Mouse (Mus musculus) CH12.LX (cell line): ENCODE results near the gene Artn.

ENCODE experiments used
- CHD1 ChIP-seq: IDR thresholded peaks from 2 replicates; pipeline ENCODE4 v1.6.1; 2012; ENCODE audit warnings: low read depth, low read length, improper control_type of control experiment, inconsistent platforms
- CHD2 ChIP-seq: IDR thresholded peaks from 2 replicates; pipeline ENCODE4 v1.6.1; 2011; ENCODE audit warnings: low read length, improper control_type of control experiment
- CTCF ChIP-seq, 2 experiments: IDR thresholded peaks in 1 of 2; conservative IDR thresholded peaks in 1 of 2; 2 replicates each; pipeline ENCODE4 v1.5.1; 2011 to 2012; ENCODE audit warnings: low read depth in 2 of 2, low read length in 2 of 2, improper control_type of control experiment in 1 of 2, inconsistent platforms in 1 of 2, mild to moderate bottlenecking in 1 of 2, moderate library complexity in 1 of 2
- EP300 ChIP-seq: IDR thresholded peaks from 2 replicates; pipeline ENCODE4 v1.6.1; 2011; ENCODE audit warnings: low read length, improper control_type of control experiment
- GABPA ChIP-seq: IDR thresholded peaks from 2 replicates; pipeline ENCODE4 v1.6.1; 2012; ENCODE audit warnings: low read depth, low read length, improper control_type of control experiment, inconsistent platforms; ENCODE audit not compliant: insufficient replicate concordance
- HCFC1 ChIP-seq: IDR thresholded peaks from 2 replicates; pipeline ENCODE4 v1.6.1; 2012; ENCODE audit warnings: low read depth, mild to moderate bottlenecking, inconsistent platforms, low read length, improper control_type of control experiment
- KAT2A ChIP-seq: IDR thresholded peaks from 2 replicates; pipeline ENCODE4 v1.6.1; 2012; ENCODE audit warnings: low read length, improper control_type of control experiment, inconsistent platforms; ENCODE audit not compliant: insufficient replicate concordance
- MAFK ChIP-seq: IDR thresholded peaks from 2 replicates; pipeline ENCODE4 v1.6.1; 2011; ENCODE audit warnings: low read length, improper control_type of control experiment; ENCODE audit not compliant: insufficient replicate concordance
- POLR2A ChIP-seq: IDR thresholded peaks from 2 replicates; pipeline ENCODE4 v1.6.1; 2011; ENCODE audit warnings: low read depth, mild to moderate bottlenecking, improper control_type of control experiment, low read length
- SIN3A ChIP-seq: IDR thresholded peaks from 2 replicates; pipeline ENCODE4 v1.6.1; 2012; ENCODE audit warnings: low read length, improper control_type of control experiment, inconsistent platforms
- USF2 ChIP-seq: conservative IDR thresholded peaks from 2 replicates; pipeline ENCODE4 v1.6.1; 2011; ENCODE audit warnings: low read depth, low read length, improper control_type of control experiment
- ZC3H11A ChIP-seq: IDR thresholded peaks from 2 replicates; pipeline ENCODE4 v1.6.1; 2012; ENCODE audit warnings: low read depth, mild to moderate bottlenecking, inconsistent platforms, low read length, improper control_type of control experiment

DNA sequence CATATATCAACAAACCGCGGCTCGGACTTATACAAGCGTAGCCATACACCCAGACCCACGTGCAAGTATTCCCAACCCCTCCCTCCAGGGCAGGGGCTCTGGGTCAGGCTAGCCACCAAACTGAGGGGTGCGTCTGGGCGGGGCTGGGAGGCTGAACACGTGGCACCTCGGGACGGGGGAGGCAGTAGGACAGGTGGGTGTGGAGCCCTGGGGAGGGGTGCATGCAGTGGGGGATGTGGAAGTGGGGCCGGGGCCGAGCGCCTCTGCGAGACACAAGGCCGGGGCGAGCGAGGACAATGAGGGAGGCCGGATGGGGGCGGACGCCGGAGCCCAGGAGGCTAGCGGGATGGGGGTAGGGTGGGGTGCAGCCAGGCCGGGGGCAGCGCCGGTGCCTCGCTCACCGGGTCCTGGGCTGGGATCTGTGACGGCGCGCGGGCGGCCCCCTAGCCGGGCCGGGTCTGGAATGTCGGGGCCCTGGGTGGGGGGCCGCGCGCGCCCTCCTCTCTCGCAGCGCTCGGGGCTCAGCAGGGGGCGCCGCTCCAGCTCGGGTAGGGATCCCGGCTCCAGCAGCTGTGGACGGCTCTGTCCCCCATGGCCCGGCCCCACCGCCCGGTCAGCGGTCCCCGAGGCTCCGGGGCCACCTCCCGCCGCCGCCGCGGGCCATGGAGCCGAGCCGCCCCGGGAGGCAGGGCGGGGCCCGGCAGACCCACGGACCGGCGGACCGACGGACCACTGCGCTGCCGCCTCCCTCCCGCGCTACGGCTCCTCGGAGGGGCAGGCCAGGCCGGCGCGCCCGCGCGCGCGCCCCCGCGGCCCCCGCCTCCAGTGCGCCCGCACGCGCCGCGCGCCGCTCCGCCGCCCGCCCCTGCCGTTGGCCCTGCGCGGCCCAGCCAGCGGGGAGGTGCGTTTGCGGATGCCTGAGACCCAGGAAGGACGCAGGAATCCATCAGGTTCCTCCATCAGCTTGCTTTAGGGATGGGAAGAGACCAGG is 46.6 kb downstream of the Artn start, which contains the start of gene B4galt2:
- no peak for TF ChIP-seq CTCF (conservative IDR thresholded peaks at IDR 0.05 in 1 of 2, IDR thresholded peaks at IDR 0.05 in 1 of 2; ENCODE audit: low read depth in 2 of 2, low read length in 2 of 2)
- no peak for TF ChIP-seq EP300
- TF ChIP-seq KAT2A: no peak
- no peak for TF ChIP-seq GABPA
- no peak for TF ChIP-seq CHD1
- TF ChIP-seq MAFK: no peak
- no peak for TF ChIP-seq CHD2
- no peak for TF ChIP-seq HCFC1
- TF ChIP-seq POLR2A: no peak
- TF ChIP-seq SIN3A: no peak
- TF ChIP-seq USF2: no peak
- TF ChIP-seq ZC3H11A: no peak
